Mouse (Mus musculus) telencephalon, adult 2 months (tissue): ENCODE measurements around the gene Rbm5.

Experiments used
- DNase-seq: peaks from one replicate; pipeline ENCODE4 v3.0.0-alpha.2; 2011; ENCODE audit warnings: low read depth, low spot score

The Rbm5 gene

DNA sequence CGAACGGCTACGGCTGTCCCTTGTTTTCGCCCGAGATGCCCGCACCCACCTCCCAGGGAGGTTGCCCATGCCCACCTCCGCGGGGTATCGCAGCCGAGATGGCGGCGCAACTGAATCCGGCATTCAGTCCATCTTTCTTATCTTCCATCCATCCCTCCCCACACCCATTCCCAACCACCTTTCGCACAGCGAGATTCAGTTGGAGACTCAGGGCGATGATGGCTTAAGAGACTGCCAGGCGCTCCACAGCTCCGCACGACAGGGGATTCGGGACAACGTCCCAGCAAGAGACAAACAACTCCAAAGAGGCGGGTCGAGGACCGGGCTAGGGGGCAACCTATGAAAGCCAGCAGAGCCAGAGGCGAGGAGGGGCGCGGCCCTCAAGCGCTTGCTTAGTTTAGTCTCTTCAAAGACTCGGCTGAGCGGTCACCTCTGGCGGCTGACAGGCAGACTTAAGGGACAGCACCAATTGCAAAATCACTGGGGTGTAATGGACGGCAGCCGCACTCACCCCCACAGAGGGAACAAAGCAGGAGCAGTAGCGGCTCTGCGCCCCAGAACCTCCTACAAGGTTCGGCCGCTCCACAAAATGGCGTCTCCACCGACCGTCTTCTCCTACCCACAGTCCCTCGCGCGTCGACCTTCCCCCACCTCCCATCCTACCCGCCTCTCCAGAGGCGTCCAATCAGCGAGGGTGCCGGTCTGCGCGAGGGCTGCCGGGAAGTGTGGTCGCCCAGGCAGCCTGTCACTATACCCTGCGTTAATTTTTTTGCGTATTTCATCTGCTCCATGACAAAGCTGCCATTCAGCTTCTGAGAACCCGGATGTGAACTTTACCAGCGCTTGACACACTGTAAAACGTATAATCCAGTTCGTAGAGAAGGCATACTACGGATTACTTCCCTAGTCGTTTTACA, at the start of gene Rbm5:
Rbm5 (minus strand) TSS at position 623 of the 917 bp plus-strand sequence.
- peak; percentile 95 for DNase-seq

DNA sequence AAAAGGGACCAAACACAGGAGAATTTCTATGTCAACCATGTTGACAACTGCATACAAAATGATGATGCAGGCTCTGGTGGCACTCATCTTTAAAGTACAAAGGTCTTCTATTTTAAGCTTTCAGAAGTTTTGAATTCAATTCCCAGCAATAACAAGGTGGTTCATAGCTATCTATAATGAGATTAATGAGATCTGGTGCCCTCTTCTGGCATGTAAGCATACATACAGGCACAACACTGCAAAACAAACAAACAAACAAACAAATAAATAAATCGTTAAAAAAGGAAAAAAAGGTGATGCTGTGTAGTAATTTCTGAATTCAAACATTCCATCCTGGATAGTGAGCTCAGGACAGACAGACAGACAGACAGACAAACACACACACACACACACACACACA, 41.3 kb upstream of the Rbm5 start:
- no peak for DNase-seq

DNA sequence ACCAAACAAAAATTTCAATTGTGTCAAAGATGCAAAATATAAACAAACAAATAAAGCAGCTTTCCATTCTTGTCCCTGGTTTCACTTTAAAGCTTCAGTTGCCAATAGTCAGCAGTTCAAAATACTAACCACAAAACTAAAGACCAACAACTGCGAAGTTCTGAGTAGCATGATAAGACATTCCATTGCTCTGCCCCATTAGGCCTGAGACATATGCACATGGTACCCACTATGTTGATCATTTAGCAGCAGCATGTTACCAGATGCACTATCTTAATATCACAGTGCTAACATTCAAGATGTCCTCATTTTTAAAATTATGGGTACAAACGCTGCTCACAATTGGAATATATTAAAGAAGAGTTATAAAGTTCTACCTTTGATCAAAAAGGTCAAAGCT, 40.2 kb upstream of the Rbm5 start:
- no peak for DNase-seq

DNA sequence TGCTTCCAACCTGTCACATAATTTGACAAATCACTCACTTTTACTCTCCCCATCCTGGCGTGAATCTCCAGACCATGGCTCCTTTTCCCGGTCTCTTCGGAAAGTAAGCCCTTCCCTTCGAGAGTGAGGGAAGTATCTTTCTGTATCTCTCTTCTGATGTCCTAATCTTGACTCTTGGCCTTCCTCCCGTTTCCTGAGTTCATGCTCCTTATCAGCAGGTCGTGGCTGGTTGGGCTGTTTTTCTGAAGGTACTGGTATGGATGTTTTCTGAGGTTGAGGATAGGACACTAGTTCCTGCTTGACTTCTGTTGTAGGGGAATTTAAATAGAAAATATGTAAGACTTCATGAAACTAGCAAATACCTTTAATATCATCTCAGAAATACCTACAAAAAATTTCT, 20.9 kb upstream of the Rbm5 start:
- no peak for DNase-seq

DNA sequence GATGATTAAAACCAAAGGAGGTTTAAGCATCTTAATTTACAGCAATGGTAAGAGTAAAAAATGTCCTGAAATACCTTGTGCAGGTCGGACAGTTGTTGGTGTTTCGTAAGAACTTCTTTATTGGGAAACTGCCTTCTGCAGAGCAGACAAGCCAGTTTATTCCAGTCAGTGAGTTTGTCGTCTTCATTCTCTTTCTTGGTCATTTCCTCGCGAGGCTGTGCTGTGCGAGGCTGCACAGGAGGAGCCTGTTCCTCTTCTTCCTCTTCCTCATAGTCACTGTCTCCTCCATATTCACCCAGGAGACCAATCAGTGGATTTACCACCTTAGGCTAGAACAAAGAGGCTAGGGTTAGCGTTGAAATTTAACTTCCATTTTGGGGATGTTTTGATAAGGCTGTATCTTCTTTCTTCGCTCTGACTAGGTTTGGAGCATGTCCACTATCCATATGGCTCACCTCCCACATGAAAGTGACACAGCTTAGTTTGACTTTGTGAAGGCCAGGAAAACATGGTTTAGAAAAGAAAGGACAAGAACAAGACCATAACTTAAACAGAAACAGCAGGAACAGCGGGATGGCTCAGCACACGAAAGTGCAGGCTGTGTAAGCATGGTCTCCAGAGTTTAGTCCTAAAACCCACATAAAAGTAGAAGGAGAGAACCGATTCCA, 11.9 kb upstream of the Rbm5 start:
- peak; percentile 60 for DNase-seq

DNA sequence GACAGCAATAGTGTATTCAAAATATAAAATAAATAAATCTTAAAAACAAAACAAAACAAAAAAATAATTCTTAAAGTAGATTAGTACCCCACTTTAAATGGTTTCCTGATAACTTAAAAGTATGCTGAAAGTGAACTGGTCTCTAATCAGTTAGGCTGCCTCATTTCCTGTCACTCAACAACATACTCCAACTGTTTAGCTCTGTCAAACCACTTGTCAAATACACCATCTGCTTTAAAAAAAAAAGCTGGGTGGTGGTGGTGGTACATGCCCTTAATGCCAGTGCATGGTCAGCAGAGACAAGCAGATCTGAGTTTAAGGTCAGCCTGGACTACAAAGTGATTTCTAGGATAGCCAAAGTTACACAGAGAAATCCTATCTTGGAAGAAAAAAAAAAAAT, 6.0 kb upstream of the Rbm5 start:
- no peak for DNase-seq

DNA sequence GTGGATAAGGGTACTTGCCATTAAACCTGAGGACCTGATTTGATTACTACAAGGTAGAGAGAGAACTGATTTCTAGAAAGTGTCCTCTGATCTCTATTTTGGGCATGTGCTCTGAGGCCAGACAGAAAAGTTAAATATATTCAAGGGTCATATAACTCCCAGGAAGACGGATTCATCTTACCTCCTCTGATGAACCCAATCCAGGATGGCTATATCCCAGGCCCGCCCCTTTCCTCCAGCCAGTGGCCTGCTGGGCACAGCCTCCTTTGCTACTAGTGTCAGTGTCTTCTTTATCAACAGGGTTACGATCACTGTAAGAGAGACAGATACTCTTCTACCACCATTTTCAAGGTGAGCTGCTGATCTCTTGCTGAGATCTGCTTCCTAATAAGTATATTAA, 3.6 kb upstream of the Rbm5 start:
- no peak for DNase-seq

DNA sequence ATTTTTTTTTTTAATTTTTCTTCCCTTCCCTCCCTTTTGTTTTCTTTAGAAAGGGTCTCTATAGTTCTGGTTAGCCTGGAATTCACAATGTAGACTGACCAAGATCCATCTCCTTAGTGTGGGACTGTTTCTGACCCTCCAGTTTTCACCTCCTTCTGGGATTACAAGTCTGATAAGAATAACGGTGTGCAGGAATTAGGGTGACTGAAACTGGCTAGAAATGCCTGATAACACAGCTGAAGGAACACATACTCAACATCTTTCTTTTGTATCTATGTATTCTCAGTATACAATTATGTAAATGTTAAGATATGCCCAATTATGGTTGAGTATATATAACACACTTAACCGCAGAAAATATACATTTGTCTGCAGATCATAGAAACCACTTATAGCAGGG, 986 bp upstream of the Rbm5 start:
- no peak for DNase-seq

DNA sequence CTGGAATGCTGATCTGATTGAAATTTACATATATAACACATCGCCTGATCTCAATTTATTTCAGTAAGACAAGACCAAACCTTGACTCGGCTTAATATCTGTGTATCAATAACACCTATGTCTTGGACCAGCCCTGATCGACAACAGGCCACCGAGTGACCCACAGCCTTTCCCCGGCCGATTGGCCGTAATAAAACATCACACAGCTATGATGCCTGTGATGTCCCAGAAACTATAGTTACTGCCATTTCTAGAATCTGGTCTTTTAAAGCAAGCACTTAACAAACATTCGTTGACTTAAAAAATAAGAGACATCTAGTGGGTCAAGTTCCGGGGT, 791 bp downstream of the Rbm5 start:
- DNase-seq, result no peak

DNA sequence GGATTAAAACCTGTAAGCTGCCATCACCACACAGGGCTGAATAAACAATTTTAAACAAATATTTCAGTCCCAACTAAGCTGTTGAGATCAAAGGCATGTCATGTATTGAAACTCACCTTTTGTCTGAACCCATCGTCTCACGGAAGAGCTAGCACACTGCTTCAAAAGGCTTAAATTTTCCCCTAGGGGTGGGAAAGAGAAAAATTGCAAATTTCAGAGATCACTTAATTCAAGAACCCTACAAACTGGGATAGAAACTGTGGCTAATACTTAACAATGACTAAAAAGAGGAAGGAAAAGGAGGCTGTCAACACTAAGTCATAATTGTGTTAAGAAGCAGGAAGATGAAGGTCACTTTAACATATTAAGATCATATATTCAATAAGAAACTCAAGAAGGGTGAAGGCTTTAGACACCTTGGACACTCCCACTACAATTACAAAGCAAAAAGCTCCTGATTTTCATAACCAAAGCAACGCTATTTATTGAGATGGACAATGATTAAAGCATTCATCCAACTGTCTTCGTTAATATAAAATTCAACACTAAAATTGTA, 1.3 kb downstream of the Rbm5 start:
- no peak for DNase-seq

DNA sequence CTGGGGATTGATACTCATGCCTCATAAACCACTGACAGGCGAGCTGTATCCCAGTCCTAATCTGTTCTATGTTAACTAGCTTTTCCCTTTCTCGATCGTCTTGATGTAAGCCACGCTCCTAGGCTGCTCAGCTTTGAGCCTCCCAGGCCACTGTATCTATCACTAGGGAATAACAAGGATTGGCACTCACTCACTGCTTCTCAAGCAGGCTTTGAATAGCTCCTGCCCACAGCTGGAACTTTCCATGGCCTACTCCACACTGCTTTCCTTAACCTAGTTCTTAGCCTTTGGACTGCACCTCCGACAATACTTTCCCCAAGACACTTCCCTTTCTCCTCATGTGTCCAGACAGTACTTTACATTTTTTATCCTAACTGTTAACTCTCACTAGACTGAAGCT, 1.9 kb downstream of the Rbm5 start:
- DNase-seq, result no peak

DNA sequence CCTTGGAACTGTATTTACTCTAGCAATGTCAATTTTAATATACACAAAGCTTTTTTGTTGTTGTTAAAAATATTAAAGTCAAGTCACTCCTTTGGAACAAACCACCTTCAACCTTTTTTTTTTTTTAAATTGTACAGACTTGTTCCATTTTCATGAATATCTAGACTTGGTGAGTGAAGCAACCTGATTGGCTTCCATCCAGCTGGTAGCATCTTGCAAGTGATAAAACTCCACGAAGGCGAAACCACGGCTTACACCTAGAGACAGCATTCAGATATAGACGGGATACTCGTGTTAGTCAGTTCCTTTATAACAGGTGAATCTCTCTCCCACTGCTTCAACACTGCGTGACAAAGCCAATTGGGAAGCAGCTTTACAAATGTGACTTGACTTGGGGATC, 11.2 kb downstream of the Rbm5 start:
- no peak for DNase-seq

DNA sequence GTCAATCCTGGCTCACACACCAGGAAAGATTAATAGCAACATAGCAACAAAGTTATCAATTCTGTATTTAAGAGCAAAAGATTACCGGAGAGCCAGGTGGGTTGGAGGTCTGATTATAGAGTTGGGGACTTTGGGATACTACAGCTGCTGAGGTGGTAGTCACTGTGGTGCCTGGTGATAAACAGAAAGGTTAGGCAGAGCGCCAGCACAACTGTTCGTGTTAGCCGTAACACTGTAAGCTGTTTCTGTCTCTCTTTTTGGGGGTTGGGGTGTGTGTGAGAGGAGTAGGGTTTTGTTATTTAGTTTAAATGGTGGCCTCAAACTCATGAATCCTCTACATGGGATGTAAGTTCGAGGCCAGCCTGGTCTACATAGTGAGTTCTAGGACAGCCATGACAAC, 20.4 kb downstream of the Rbm5 start:
- DNase-seq, result no peak

DNA sequence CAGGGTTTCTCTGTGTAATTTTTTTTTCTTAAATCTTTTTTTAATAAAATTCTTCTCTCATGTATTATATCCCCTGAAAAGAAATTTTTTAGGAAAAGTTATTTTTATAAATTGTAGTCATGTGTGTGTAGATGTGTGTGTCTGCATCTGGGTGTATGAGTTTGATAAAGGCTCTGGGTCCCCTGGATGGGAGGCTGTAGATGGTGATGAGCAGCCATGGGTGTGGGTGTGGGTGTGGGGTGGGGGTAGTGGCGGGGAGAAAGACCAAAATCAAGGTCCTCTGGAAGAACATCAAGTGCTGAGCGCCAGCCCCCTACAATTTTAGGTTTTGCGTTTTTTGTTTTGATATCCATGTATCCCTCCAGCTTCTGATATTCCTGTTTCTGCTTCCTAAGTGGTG, 22.7 kb downstream of the Rbm5 start:
- no peak for DNase-seq

DNA sequence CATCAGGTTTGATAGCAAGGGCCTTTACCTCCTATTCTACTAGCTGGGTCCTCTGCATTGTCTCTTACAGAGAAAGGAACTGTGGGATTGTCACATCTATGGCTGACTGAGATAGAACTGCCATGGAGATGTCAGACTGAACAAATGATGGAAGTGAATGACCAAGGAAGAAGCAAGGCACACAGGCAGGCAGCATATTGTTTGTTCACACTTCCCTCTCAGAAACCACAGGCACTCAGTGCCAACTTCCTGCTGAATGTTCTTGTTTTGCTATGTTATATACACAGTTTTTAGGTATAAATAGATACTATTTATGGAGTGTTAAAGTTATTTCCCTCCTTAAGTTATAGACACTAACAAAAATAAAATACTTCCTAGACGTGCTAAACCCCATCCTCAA, 23.5 kb downstream of the Rbm5 start:
- no peak for DNase-seq

DNA sequence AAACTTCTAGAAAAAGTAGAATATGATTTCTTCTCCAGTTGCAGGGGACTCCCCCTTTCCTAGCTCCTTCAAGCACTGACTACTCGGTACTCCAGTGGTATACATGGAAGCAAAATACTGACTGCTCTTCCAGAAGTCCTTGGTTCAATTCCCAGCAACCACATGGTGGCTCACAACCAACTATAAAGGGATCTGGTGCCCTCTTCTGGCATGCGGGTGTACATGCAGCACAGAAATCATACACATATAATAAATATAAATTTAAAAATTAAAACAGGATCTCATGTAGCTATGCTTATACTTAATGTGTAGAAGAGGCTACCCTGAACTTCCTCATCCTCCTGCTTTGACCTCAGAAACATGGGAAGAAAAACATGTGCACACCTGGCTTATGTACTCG, 24.1 kb downstream of the Rbm5 start:
- DNase-seq, result no peak

DNA sequence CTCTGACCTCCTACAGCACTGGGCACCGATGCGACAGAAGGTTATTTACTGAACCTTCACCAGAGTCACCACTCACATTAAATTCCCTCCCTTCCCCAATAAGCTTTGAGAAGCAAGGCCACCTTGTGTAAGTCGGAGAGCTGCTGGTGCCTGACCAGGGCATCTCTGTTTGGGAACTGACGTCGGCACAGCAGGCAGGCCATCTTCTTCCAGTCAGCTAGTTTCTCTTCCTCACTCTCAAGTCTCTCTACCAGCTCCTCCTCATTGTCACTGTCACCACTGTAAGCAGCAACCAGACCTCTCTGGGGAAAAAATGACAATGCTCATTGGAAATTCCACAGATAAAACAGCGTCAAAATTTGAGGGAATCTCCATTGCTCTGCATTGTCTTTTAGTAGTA, 26.7 kb downstream of the Rbm5 start:
- no peak for DNase-seq

DNA sequence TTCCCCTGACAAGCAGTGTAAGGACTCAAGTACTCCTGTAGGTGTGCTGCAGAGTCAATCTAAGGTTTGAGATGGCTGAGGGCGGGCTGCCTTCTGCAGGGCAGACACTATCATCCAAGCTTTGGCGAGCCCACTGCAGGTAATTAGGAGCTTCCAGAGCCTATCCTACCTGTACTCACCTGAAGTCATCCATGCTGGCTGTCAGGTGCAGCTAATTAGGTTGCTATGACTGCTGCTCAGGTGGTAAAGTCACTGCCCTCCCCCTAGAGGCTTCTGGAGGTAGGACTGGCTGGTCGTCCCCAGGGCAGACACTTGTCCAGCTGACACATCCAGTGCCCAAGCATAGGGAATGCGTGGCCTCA, 32.0 kb downstream of the Rbm5 start:
- no peak for DNase-seq

DNA sequence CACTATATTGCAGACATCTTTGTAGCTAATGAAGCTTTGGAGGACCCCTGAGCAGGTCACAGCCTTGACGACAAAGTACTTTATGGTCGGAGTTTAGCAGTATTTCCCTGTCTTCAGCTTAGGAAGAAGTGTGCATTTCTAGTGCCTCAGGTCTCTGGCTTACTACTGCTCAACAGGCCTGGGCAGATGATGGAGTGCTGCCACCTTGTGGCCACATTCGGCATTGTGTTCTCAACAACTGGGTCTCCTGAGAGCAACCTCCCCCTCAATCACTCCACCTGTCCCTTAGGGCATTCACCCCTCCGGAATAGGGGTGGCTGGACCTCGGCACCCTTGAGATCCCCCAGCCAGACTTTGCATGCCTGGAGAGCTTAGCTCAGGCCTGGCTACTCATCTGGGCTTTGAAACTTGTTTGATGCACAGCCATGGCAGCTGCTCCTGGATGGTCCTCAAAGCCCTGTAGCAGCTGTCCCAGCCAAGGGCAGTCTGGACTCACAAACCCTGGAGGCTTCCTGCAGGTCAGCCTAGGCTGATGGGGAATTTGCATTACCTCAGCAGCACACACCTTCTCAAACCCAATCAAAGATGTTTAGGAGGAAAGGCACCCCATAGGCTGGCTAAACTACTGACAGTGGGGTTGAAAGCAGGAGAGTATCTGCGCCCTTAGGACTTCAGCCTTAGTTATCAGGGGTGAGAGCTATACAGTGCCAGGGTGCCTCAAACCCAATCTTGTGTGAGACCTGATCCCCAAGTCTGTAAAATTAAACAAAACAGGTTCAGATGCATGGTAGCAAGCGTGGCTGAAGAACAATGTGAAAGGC, 32.6 kb downstream of the Rbm5 start:
- peak; percentile 64 for DNase-seq

DNA sequence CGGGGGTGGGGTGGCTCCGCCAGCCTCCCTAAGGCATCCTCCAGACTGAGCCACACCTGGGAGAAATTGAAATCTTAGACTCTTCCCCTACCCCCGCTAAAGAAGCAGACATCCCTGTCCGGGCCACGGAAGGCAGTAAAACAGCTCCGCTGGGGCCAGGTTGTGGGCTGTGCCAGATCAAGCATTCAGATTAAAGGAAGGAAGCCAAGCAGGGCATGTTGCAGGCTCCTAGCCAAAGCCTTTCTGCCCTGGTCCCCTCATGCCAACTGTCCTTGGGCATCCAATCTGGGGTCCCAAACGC, 34.7 kb downstream of the Rbm5 start:
- DNase-seq, result no peak

DNA sequence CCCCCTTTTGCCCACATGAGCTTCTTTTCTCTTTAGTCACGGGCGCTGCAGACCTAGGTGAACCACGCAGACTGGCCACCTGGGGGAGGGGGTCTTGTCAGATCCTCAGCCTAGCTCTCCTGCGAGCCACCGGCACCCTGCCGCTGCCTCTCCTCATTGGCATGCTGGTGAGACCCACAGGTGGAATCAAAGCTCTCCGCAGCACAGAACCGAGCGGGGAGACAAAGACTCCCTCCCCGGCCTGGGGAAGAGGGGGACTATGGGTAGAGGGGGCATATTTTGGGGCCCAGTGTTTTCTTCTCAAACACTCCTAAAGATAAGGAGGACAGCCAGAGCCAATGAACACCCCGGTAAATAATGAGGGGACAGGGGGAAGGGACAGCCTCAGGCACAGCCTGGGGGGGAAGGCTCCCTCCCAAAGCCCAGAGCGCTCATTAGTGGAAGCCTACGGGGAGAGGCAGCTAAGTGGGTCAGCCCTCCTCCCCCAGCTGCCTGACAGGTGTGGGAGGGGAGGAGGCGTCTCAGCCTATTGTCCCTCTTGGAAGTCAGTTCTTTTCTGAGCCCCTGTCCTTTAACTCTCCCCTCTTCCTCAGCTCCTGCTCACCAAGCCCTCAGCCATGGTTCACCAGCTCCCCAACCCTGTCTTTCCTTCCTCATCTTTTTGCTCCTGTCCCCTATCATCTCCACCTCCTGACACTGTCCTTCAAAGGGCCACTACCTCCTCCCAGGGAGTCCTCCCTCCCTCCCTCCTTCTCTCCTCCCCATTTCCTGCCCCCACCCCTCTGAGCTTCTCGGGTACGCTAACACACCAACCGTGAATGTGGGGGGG, 35.2 kb downstream of the Rbm5 start:
- DNase-seq, result no peak

DNA sequence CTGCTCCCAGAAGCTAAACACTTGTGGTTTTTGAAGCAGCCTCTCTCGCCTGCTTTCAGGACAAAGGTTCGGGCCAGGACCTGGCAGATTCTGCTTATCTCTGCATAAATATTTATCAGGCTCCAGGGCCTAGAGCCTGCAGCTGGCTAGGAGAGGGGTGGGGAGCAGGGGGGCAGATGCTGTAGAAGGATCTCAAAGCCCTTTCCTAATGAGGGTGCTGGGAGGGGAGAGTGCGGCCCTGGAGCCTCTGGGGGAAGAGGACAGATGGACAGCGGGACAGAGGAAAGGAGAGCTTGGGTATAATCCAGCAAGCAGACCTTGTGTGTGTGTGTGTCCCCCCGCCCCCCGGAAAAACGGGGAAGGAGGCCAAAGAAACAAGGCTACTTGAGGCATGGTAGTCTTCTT, 36.2 kb downstream of the Rbm5 start:
- no peak for DNase-seq
